Mouse (Mus musculus): ENCODE measurements at regions not wholly inside any gene's neighbourhood (a gene's known extent, or its start where the extent isn't known, plus 50 kb on each side); places are given as distances from the start of the nearest gene placed in this dataset.

DNA sequence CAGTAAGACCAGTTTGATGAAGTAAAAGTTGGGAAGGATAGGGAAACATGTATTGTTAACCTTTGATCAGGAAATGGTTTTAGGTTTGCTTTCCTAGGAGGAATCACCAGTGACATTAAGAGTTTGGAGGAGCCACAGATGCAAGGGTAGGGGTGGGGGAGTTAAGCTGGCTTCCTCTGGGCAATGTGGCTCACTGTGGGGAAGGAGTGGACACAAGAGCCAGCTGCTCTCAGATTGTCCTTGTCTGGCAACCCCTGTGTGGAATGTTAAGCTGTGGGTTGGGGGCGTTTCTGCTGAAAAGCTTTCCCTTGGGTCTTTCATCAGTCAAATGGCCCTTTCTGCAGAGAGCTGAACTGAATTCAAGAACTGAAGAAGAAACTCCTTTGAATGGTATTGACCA is 251.1 kb upstream of the Sox11 start:
- DNase-seq = no peak

DNA sequence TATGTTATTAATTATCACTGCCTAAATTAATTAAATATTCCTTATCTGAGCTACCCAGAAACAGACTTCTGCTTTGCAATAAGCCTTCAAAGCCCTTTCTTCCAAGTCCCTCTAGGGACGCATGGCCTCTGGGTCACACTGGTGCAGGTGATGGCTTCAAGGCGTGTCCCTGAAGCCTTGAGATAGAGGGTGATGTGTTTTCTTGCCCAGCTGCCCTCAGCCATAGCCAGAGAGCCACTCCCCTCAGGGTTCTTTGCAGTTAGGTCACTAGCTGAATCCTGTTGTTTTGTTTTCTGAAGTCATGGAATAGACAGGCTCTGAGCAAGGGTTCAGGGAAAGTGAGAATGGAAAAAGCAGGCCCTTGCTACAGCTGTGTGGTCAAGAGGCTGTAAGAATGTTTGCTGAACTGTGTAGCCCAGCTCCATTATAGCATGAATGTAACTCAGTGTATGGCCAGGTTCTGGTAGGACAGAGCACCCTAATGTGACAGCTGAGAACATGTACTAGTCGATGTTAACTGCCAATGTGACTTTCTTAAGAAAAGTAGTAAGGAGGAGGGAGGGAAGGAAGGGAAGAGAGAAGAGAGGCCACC is 233.8 kb upstream of the Sox11 start:
- DNase-seq = no peak

DNA sequence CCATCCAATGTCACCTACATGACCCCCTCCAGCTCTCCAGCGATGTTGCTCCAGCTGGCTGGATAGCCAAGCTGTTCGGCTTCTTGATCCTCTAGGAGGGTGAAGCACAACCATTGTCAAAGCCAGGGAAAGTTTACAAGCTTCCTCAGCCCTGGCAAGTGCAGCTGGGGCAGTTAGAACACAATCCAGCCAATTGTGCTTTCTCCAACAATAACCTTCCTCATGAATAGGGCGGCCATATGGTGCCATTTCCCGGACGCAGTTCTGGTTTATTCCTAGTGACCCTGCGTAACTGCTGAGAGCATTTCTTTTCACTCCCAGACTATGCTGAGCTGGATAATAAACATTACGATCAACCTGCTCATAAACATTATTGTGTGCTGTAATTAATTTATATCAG is 233.3 kb upstream of the Sox11 start:
- DNase-seq = no peak

DNA sequence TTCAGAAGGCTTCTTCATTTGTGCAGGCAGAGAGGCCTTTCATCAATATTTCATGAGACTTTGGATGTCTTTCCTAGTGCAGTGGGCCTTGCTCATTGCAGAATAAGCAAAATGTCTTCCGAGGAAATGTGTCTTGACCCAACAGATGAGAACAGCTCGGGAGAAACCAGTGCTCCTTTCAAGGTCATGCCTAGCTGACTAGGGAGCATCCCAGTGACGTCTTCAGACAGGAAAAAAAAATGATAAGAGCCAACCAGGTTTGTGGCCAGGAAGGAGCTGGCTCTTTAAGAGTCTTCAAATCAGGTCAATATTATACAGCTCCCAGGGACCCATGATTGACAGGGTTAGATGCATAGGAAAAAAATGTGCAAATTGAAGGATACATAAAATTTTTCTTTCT is 224.9 kb upstream of the Sox11 start:
- DNase-seq = no peak

DNA sequence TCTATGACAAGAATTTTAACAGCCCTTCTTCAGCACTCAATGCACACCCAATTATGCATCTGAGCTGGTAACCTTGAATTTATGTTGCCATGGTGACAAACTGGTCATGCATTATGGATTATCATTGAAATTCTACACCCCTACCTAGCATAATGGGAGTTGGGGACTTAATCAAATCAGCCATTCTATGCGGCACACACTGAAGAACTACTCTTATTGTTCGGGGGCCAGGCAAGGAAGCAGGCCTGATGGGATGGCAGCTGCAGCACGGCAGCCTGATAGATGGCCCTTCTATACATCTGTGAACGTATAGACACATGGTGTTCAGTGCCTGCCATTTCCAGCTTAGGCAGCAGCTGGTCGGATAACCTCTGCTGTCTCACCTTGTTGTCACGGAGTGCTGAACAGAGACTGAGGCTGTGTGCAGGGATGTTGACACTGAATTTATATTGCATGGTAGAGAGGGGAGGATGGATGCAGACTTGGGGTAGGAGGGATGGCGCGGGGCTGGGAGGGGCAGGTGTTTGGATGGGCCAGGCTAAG is 223.7 kb upstream of the Sox11 start:
- DNase-seq = no peak

DNA sequence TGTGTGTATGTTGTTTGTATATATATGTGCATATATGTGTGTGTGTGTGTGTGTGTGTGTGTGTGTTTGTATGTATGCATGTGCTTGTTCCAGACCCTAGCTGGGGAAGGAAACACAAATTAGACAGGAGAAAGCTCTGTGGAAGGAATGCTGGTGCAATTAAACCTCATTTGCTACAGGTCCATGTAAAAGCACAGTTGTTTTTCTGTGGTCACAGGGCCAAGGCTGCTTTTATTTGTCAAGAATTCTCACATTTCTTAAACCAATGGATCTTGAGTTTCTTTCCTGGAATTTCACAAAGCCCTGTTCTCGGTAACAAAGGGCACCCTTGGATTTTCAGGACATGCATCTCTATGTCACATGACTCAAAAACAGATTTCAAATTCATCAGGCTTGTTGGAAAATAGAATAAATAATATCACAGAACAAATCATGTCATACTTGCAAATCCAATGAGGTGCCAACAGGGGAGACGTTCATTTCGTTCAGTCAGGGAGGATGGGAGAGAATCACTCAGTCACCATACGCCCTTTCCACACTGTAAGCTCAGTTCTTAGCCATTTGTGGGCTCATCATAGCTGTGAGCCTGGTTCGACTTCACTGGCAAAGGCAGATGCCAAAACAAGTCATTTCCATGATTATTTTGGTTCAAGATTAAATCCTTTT is 222.4 kb upstream of the Sox11 start:
- no peak for DNase-seq

DNA sequence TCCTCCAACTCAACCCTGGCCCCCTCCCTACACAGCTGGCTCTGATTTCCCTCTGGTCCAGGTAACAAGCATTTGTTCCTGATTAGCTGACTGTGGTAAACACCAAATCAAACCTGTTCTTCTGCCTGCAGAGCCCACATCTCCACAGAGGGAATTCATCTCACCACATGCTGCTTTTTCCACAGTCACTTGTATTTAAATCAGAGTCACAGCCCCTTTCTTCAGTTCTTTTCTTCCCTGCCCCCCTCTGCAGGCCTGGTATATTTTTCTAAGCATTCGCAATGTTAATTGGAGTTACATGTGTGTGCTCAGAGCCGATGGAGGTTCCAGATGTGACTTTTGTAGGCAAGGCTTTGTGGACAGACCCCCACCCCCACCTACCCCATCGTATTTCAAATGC is 221.5 kb upstream of the Sox11 start:
- no peak for DNase-seq

DNA sequence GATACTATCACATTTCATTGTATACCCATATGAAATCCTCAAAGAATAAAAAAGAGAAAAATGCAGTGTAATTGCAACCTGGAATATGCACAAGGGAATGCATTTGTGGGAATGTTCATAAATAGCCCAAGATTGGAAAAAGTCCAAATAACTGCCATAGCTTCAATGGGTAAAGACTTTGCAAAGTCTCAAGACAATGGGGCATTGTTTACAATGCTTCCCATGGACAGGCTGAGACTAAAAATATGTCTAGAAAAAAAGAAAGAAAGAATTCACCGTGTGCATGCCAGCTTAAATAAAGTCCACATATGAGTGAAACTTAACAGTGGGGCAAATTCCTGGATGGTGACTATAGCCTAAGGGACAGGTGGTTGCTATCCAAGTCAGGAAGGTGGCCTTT is 210.4 kb upstream of the Sox11 start:
- DNase-seq = no peak

DNA sequence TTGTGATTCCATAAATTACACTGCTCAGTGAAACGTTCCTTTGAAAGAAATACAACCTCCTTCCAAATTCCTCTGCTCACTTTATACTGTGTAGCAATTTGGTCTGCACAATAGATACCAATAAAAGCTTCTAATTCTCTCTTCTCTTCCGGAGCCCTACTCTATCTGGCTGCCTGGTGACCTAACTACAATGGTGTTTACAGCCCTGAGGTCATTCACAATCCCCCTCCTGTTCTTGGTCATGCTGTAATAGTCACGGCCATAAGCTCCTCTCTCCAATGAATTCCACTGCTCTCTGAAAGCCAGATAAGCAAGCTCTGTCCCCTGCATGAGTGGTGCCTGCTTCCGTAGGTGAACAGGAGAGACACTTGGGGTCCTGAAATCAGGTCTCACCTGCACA is 195.8 kb upstream of the Sox11 start:
- DNase-seq = no peak

DNA sequence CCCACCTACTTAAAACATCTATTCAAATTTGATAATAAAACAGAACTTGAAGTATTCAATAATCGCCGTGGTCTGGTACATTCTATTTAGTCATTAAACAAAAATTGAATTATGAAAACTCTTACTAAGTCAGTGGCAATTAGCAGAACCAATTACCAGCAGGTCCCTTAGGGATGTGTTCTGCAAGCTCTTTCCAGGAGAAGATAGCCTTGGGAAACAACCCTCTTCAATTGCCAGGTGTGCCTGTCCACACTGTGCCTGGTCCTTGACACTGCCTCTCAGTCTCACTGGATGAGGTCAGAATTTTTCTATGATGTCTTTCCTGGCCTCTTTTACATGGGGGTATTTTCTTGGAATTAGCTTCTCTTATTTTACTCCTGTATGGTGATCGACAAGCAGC is 195.1 kb upstream of the Sox11 start:
- no peak for DNase-seq

DNA sequence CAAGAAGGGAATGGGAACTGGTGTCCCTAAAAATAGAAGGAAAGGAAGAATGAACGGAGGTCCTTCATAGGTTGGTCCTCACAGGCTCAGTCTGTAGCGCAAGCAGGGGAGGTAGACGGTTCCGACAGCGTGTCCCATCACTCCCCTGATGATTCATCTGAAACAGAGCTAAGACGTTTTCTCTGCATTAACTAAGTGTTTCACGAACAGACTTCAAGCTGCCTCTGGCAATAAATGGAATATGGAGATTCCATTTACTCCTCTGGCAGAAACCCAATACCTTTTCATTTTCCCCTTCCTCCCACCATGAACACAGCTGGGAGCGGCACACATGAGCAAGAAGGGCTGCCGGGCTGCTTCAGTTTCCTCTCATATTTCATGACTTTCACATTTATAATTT is 194.6 kb upstream of the Sox11 start:
- no peak for DNase-seq

DNA sequence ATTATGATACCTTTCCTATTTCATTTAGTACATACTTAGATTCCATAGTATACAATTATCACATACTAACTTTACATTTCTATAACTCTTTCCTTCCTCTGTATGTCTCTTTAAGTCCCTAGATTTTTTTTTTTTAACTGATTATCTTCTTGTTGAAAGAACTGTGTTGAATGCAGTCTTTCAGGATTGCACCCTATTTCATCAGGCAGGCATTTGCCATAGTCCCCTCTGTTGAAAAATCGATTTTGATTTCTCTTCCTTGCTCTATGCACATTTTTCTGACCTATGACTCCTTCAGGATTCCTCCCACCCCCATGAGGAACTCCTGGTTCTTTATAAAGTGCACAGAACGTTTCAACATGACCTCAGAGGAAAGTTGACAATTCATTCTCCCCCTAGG is 183.2 kb upstream of the Sox11 start:
- no peak for DNase-seq

DNA sequence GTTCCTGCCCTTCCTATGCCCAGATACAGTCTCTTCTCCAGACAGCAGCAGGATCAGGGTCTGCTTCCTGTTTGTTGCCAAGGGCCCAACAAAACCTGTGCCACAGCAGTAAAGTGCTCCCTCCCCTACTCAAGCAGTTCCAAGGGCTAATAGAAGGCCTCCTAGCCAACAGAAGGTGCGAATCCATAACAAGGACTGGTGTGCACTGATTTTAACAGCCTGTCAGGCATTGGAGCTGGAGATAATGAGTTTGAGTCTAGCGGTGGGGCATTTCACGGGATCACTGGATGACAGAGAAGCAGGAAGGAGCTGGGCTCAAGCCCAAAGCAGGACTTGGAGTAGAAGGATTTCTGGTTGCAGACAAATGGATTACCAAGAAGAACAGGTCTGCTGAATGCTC is 170.9 kb upstream of the Sox11 start:
- no peak for DNase-seq

DNA sequence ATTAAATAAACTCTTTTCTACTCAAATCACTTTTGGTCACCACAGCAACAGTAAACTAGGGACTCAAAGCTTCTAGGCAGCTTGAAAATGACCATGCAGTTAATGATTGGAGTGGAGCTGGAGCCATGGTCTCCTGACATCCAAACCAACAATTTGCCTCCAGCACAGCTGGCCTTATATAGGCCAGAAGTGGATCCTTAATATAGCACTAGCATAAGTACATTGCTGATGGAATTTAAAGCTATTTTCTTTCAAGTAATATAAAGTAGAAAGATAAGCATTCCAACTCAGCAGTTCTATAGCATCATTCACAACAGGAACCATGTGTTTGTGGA is 165.8 kb upstream of the Sox11 start:
- no peak for DNase-seq

DNA sequence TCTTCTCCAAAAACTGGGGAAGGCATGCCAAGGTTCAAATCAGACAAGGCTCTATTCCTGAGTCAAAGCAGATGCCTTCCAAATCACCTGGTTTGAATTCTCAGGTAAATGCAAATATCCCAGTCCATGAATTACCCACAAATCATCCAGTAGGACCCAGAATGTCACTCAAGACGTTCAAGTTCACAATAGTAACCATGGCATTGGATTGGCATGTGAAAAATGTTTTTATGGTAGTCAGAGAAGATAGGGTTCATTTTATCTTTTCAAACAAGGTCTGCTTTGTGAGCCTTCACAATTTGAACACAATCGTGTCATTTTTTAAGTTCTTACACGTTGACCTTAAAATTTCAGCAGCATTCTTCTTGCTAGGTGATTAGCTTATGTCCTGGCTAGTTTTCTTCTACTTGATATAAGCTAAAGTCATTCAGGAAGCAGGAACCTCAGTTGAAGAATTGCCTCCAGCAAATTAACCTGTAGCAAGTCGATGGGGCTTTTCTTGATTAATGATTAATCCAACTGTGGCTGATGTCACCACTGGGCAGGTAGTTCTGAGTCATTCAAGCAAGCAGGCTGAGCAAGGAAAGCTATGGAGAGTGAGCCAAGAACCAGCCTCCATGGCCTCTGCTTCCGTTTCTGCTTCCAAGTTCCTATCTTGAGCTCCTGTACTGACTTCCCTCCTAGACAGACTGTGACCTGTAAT is 165.3 kb upstream of the Sox11 start:
- DNase-seq = peak; percentile 45

DNA sequence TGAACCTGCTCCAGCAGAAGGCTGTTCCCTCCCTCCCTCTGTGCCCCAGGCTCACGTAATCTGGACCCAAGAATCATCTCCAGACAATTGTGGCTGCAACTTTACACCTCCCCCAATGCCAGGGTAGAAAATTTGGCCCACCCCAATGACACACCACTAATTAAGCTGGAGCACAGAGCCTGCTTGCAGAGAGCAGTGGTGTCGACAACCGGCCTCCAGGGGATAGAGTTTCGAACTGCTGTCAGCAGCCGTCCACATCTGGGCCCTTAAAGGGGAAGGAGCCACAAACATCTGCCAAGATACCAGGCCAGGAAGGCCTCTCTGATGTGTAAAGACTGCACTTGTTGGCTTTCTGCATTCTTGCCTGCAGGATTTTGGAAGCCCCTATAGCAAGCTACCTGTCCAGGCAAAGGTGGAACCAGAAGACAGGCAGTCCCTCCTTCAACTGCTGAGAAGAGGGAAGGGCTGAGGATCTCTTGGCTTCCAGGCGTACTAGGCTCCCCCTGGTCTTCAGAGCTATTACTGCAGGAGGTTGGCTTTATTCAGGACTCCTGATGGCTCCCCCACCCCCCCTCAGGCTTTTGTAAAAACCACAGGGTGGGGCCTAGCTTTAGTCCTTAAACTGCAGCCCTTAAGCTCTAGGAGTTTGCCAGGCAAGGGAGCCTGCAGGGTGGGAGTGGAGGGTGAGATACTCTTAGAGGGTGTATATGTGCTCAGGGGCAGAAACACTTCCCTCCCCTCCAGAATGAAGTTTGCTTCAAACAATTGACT is 160.5 kb upstream of the Sox11 start:
- no peak for DNase-seq

DNA sequence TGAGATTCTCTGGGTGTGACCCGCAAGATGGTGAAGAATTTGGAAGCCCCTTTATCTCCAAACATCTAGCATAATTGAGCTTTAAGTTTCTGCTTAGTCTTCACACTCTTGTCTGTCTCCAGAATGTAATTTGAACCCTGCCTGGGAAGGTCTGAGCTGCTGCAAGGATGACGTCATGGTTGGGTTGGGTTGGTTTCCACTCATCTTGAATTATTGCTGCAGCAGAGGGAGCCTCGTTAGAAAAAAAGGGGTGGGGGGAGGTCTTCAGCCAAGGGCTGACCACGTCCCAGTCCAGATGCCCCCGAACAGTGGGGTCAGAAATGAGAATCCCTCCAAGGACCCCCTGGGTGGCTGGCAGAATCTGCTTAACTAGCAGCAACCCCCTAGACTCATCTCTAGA is 158.1 kb upstream of the Sox11 start:
- no peak for DNase-seq

DNA sequence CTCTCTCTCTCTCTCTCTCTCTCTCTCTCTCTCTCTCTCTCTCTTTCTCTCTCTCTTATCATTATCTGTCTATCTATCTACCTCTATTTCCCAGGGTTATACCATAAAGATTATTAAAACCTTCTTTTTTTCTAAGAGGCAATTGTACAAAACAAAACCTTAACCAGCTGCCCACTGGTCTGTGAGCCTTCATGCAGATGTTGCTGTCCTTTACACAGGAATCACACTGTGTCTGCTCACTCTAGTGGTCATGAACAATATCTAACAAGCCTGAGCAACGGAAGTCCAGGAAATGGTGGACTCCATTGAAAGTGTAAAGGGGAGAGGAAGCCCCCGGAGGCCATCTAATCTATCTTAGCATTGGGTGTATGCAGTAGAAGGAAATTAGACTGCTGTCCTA is 156.9 kb upstream of the Sox11 start:
- no peak for DNase-seq

DNA sequence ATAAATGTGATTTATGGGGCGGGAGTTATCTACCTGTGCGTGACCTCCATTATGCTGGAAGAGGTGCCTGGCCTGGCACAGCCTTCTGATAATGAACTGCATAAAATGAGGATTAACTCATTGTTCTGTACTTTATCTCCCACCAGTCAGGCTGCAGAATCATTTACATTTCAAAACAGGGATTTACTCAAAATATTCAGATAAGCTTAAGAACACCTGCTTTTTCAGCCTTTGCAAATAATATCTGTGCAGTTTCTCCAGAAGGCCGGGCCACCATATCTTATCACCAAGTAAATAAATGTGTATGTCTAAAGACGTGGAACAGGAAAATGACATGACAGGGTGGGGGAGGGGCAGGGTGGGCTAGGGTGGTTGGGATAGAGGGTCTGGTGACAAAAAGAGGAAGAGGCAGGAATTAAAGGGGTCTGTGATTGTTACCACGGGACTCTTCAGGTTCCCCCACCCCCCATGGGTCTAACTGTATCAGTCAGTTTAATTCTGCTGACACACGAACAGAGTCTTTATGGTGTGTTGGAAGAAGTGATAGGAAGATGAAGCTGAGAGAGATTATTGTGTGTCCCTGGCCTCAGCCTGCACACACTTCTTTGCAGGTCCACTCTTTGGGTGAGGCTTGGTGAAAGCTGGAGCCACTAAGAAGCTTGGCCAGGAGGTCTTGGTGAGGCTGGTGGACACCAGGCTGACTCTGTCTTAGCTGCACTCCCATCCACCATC is 154.6 kb upstream of the Sox11 start:
- no peak for DNase-seq

DNA sequence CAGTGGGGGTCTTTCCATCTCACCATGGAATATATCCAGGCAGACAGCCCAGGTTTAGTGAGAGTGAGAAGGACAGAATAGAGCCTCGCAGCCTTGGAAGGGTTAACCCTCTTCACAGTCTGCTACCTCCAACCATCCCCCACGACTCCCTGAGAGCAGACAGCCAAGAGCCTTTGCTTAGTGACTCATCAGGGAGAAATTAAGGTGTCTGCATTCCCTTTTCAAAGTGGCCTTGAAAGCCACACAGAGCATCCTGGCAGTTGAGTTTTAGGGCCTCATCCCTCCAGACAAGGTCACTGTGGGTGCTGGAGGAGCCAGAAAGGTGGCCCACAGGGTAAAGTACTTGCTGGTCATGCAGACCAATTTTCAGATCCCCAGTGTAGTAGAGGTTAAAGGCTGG is 149.9 kb upstream of the Sox11 start:
- DNase-seq = no peak

DNA sequence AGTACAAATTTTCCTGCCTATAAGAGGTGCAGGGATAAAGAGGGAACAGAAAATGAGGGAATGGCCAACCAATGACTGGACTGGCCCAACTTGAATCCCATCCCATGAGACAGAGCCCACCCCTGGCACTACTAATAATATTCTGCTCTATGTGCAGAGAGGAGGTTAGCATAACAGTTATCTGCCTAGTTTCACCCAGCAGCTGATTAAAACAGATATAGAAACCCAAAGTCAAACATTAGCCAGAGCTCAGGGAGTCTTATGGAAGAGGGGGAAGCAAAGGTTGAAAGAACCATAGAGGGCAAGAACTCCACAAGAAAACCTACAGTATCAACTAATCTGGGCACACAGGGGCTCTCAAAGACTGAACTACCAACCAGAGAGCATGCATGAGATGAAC is 138.9 kb upstream of the Sox11 start:
- DNase-seq = no peak

DNA sequence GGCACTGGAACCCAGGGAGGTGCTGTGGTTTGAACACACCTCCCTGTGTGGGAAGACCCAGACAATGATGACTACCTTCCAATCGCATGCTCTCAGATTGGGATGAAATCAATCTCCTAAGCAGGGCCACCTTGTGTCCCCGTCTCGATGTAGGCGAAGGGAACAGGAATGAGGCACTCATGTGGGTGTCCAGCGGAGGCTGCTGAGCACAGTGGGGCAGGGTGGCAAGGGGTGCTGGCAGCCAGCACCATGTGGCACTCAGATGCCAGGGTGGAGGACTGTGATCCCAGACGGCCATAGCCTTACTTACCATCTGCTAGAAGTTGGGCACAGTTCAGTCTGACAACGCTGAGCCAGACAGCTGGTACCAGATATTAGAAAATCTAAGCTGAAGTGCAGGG is 137.2 kb upstream of the Sox11 start:
- no peak for DNase-seq

DNA sequence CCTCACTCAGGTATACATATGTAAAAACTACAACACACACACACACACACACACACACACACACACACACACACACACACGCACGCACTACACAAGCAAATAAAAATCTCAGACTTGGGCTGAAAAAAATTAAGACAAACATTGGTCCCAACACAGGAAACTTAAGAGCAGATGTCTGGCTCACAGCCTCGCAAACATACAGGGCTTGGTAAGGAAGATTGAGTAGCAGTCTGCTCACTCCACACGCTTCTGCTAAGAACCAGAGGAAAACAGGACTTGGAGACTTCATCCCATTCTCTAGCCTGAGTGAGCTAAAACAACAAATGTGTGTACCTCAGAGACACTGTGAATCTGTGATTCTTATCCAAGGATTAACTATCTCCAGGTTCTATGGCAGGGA is 132.3 kb upstream of the Sox11 start:
- no peak for DNase-seq

Measured in kidney, postnatal 10 days (tissue).